Mouse (Mus musculus): ENCODE data around the gene Ctf1.

Gene Ctf1

DNA sequence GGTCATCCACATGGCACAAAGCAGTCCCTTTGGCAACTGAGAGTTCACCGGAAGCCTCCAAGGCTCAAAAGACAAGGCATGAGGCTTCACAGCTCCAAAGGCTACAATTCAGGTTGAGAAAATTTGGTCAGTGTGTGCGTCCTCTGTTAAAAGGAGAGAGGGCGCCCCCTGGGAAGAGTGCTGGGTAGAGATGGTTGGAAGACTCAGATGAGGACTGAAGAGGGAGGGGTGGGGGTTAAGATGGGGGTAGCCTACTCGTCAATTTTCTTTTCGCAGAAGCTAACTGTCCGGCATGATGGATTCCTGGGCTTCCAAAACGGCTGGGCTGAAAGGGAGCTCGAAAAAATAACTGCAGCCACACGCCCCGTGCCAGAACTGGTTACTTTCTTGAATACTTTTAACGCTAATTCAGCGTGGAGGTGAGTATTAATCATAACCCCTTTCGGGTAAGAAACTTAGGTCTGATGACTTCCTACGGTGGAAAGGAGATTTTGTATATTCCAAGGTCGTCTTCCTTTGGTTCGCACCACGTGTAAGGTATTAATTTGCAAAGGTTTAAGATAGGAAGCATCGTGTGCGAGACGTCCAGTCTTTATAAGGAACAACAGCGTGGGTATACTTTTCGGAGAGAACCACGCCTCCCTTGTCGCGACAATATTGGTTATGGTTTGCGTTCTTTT is 32.0 kb downstream of the Ctf1 start, which contains the start of gene Fbxl19:
Fbxl19 (plus strand) TSS at position 178 of the 680 bp plus-strand sequence.
- DNase-seq (ENCODE audit: low read depth, low spot score): no peak

DNA sequence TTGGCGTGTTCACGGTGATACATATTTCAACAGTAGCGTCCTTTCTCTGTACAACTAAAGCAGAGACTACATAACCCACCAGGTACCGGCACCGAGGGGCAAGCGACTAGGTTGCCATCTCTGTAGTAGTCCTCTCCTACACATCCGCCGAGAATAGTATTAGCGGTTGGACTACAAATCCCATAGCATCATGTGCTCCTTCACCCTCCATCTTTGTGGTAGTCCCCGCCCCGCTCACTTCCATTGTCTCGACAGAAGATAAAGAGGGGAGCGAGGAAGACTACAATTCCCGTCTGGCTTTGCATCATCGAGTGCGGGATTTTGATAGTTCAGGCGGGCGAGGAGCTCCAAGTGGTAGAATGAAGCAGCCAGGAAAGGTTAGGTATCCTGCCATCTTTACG is 32.7 kb downstream of the Ctf1 start:
- peak; percentile 92 for DNase-seq (ENCODE audit: low read depth, low spot score)

DNA sequence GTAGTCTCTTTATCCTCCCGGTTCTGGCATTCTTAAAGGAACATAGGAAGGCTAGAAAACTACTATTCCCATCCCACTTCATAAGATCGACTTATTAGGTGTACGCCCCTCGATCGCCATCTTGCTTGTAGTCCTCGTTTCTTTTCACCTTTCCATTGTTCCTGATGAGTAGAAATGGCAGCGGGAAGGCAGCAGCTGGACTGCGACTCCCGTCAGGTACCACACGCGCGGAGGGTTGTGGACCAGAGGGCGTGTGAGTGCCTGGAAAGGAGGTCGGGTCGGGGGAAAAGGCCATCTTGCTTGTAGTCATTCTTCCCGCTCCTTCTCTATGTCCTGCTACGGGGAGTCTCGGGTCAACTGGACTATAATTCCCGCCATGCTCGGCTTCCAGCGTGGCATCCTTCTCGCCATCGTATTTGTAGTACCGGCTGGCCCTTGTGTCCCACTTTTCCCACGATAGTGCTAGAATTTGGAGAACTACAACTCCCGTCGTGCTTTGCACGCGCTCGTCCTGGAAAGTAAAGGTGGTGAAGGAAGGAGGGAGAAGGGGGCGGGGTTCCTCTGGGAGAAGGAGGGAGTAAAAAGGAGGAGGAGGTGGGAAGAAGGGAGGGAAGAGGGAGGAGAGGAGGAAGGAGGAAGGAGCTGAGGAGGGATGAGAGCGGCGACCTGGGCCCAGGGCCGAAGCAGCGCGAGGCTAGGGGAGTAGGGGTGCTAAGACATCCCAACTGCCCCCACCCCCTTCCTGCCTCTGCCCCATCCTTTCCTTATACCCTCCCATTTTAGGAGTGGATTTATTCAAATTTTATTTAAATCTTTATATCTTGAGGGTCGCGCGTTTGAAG is 33.3 kb downstream of the Ctf1 start:
- peak; percentile 97 for DNase-seq (ENCODE audit: low read depth, low spot score)

DNA sequence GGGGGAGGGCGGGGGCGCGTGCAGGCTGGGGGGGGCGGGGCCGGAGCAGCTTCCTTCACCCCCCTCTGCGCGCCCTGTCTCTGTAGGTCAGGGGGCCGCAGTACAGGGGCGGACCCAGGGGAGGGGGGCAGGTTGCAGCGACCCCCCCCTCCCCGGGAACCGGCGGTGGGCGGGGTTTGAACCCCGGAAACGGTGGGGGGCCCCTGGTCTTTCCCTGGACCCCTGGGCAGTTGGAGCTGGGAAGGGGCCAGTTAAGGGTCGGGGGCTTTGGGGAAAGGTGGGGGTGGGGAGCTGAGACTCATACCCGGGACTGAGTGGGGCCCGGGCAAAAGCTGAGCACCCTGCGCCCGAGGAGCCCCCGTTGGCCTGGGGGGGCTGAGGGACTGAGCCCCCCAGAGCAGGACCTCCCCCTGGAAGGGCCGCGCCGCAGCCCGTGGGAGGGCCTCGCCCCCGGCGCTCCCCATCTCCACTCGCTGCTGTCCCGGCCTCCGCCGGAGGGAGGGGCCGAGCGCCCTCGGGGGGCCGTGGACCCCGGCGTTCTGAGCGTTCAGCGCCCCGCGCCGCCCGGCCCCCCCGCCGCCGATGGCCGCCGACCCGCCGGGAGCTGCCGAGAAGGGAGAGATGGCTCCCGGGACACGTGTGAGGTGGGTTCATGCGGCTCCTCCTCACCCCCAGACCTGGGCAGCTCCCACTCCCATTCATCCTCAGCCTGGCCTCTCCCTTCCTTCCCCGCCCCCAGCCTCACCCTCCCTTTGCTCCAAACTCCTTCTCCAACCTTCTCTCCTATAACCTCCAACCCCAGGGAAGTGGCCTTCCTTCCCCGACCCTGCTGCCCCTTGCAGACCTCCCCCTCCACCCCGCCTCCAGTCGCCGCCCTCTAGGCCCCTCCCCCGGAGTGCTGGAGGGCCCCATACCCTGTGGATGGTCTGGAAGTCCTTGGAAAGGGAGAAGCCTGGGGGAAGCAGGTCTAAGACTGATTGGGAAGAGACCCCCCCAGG is 34.3 kb downstream of the Ctf1 start:
- no peak for DNase-seq (ENCODE audit: low read depth, low spot score)

DNA sequence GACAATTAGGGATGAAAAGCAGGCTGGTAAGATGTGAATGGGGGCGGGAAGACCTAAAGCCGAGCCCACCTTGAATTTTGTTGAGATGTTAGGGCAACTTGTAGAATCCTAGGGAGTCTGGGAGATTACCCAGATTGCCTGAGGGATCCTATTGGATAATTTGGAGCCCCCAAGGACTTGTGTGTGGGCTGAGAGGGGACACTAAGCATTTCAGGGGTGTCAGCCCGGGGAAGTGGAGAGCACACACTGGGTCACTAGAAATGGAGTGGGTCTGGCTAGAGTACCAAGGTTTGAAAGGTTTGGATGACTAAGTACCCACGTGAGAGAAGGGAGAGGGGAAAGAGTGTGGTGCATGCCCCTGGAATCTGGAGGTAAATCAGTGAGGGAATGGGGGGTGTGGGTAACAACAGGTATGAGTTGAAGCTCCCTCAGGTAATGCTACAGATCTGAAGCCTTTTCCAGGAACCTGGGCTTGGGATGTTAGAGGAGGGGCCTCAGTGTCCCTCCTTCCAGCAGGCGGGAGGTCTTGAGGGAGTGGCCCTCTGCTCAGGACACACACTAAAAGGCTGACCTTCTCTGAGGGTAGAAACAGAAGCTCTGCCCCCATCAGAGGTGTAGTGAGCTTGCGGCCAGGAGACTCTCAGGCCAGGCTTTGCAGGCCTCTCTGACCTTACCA is 35.2 kb downstream of the Ctf1 start:
- no peak for DNase-seq (ENCODE audit: low read depth, low spot score)

DNA sequence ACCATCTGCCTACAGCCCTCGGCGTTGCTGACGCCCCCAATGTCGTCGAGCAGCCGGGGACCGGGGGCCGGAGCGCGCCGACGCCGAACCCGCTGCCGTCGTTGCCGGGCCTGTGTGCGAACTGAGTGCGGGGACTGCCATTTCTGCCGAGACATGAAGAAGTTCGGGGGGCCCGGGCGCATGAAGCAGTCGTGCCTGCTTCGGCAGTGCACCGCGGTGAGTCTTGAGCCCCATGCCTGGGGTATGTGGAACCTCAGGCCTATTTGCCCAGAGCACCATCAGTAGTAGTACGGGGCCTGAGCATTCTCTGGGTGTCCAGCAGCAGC is 35.7 kb downstream of the Ctf1 start:
- no peak for DNase-seq (ENCODE audit: low read depth, low spot score)

DNA sequence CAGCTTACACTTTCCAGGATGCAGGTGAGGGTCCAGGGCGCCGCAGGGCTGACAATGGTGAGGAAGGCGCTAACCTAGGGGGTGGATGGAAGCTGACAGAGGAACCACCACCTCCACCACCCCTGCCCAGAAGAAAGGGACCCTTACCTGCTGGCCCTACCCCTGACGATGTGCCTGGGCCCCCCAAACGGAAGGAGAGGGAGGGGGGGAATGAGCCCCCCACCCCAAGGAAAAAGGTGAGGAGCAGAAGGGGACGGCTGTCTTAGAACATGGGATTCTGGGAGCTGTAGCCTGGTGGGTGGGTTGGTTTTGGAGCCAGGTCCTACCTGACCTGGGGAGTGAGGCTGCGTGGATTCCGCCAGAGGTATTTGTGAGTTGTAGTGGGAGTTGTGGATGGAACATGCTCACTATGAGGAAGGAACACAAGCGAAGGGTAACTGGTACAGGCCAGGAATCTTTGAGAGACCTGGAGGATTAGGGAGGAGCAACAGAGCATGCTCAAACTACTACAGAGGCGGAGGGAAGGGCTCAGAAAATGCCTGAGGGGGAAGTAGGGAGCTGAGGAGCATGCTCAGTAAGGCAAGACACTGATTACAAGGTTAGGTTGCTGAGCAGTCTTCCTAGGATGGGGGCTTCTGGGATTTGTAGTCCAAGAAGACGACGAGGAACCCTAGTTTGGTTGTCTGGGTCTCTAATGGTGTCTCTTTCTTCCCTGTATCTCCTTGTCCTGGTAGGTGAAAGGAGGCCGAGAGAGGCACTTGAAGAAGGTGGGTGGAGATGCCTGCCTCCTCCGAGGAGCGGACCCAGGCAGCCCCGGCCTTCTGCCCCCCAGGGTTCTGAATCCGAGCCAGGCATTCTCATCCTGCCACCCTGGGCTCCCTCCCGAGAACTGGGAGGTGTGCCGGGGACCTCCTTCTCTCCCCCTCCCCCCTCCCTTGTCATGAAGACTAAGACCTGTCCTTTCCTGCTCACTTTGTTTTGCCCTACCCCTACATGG is 37.9 kb downstream of the Ctf1 start:
- no peak for DNase-seq (ENCODE audit: low read depth, low spot score)

DNA sequence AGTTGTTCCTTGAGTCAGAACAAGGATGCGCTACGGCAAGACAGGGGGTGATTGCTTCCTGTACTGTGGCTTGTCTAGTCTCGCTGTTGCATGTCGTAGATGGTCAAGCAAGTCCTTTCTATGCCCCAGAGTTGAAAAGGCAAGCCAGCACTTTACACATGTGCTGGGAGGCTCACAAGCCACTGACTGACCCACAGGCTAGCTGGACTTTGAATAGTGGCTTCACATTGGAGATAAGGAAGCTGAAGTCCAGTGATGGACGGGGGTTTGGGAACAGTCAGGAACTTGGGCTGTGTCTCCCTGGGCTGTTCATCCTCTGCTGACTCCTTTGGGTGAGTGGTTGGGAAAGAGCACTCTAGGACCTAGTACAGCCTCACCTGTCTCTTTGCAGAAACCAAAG is 39.1 kb downstream of the Ctf1 start:
- no peak for DNase-seq (ENCODE audit: low read depth, low spot score)

DNA sequence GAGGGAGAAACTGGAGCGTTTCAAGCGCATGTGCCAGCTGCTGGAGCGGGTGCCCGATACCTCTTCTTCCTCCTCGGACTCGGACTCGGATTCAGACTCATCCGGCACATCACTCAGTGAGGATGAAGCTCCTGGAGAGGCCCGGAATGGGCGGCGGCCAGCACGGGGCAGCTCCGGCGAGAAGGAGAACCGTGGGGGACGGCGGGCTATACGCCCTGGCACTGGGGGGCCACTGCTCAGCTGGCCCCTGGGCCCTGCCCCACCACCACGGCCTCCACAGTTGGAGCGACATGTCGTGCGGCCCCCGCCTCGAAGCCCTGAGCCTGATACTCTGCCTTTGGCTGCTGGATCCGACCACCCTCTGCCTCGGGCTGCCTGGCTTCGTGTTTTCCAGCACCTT is 39.5 kb downstream of the Ctf1 start:
- no peak for DNase-seq (ENCODE audit: low read depth, low spot score)

DNA sequence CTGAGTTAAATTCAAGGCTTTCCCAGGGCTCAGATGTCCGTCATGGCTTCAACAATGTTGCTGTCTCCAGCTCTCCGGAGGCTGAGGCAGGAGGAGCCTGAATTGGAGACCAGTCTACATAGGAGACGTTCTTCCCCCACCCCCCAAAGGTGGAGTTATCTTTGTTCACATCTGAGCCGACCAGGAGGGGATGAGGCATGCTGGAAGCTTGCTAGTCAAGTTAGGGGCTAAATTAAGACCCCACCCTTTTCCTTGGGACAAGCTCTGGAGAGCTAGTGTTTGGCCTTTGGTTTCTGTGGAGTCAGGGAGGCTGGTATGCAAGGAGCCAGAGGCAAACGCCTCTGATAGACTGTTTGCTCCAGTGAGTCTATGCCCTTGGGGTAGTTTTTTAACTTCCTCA is 40.6 kb downstream of the Ctf1 start:
- DNase-seq (ENCODE audit: low read depth, low spot score): no peak

DNA sequence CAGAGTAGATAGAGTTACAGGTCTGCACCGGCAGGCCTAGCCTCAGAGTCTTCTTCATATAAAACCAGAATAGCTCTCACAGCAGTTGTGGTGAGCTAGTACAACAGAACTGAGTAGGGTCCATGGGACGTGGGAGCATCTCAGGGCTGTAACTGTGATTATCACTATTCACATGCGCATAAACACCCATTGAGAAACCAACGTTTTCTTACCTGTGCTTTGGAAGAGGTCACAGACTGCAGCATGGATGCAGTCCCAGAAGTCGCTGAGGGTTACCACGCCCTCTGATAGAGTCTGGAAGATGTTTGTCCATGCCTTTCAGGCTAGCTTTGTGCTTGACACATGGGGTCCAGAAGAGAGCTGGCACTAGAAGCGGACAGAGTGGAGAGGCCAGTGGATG is 41.2 kb downstream of the Ctf1 start:
- DNase-seq (ENCODE audit: low read depth, low spot score): no peak

DNA sequence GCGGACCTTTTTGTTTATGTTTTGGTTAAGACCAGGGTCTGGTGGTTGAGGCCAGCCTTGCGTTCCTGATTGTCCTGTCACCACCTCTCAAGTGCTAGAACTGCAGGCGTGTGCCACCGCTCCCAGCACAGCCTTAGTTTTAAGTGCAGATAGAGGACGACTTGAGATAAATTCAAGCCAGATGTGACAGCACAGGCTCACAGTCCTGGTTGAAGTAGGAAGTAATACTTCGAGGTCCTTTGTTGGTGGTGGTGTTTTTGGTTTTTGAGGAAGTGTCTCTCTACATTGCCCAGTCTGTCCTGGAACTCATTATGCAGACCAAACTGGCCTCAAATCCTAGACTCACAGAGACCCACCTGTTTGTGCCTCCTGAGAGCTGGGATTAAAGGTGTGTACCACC is 47.2 kb downstream of the Ctf1 start:
- no peak for DNase-seq (ENCODE audit: low read depth, low spot score)

DNA sequence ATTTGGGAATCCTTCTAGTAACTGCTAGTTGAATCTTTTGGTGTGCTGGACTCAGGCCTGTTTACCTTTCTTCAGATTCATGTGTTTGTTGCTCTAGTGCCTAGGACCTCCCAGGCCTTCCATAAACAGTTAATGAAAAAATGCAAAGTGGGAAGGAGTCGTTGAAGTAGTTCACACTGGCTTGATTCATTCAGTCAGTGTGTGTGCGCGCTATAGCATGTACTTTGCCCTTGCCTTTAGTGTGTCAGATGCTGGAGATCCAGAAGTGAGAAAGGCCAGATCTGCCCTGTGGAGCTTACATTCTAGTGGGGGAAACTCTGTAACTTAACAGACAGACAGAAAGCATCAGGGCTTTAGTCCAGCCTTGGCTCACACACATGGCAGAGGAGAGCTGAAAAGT is 47.9 kb downstream of the Ctf1 start:
- no peak for DNase-seq (ENCODE audit: low read depth, low spot score)

DNA sequence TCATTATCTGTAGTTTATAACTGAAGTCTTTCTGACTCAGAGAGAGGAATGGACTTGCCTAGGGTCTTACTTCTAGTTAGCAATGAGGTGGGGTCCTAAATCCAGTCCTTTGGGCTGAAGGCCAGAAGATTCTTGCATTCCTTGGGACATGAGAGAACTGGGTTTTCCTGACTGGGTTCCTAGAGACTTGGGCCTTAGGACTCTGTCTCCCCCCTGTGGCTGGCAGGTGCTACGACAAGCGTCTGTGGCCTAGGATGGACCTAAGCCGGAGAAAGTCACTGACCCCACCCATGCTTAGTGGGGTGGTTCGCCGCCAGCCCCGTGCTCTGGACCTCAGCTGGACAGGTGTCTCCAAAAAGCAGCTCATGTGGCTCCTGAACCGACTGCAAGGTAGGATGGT is 48.5 kb downstream of the Ctf1 start:
- no peak for DNase-seq (ENCODE audit: low read depth, low spot score)

DNA sequence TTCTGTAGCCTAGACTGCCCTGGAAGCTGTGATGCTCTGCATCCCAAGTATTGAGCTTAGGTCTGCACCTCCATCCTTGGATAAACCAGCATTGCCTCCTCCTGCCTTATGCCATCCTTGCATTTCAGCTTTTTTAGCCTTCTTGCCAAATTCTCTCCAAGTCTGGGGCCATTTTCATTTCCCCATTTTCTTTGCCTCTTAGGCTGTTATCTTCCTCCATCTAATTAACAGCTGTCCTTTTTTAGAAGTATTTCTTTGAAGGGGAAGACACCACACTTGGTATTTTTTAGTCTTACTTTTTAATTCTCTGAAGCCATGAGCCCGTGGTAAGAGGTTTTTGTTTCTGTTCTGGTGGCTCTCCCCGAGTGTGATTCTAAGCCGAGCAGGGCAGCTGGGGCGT is 51.1 kb downstream of the Ctf1 start:
- DNase-seq (ENCODE audit: low read depth, low spot score): no peak

DNA sequence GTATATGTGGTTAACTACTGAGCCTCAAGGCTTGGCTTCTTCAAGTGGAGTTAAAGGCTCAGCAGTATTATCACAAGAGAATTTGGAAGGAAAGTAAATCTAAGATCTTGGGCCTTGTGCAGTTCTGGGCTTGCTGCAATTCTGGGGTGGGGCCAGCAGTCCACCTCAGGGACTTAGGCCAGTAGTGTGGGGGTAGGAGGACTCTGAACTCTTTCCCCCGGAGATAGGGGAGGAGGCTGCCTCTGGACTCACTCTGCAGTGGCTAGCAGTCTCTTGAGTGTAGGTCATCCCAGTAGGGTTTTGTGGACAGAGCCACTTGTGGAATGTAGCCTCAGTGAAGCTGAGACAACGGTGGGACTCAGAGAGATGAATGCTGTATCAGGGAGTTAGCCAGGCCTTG is 53.2 kb downstream of the Ctf1 start:
- DNase-seq (ENCODE audit: low read depth, low spot score): no peak

DNA sequence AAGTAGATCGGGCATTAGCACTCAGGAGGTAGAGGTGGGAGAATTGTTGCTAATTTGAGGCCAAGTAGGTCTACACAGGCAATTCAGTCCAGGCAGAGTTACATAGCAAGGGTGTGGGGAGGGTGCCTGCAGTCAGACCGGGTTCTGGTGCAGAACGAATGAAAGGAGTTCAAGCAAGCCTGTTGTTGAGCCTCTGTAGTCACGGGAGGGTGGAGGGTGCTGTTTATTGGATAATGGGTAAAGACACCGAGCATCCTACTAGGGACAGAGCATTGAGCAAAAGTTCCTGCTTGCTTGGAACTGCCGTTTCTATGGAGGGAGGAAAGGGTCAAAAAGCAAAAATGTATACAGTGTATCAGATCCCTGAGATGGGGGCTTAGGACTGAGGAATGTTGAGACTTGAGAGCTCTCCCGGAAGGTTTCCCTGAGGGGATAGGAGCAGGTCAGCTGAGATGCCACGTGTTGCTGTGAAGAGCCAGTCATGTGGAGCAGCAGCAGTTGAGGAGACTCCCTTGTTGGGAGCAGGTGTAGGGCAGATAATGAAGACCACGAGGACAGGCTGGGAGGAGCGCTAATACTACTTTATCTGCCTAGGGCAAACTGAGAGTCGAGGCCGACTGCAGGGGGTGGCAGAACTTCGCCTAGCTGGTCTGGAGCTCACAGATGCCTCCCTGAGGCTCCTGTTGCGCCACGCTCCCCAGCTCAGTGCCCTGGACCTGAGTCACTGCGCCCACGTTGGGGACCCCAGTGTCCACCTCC is 54.5 kb downstream of the Ctf1 start:
- DNase-seq (ENCODE audit: low read depth, low spot score): no peak

All from skeletal muscle tissue, adult 2 months (tissue).